Mouse (Mus musculus): ENCODE results near the gene Cars2.
"Not testable (repeated sequence)": the region's sequence is repeated elsewhere in the genome, so short reads cannot be mapped to it uniquely, and the experiment has no call there.

Gene Cars2

DNA sequence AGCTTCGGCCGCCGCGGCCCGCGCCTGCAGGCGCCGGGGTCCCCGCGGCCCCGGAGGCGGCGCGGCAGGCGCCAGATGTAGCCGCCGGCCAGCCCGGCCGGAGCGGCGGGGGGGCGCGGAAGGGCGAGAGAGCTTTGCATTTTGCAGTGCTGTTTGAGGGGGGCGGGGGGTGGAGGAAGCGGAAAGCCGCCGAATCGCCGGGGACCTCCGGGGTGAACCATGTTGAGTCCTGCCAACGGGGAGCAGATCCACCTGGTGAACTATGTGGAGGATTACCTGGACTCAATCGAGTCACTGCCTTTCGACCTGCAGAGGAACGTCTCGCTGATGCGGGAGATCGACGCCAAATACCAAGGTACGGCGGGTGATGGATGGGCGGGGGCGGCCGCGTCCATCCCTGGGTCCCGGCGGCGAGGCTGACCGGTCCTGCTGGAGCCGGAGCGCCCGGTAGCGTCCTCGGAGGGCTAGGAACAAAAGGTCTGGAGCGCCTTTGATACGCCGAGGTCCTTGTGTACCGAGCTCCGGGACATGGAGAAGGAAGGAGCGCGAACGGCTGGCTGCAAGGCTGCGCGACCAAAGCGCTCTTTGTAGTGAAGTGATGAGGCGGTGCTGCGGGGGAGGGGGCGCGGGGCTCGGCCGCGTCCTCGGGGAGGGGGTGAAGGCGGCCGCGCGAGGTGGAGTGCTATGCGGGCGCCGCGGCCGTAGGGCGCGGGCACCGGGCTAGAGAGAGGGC, 6.3 kb upstream of the Cars2 start:
- no peak for DNase-seq (ENCODE audit: low read depth, low spot score)

DNA sequence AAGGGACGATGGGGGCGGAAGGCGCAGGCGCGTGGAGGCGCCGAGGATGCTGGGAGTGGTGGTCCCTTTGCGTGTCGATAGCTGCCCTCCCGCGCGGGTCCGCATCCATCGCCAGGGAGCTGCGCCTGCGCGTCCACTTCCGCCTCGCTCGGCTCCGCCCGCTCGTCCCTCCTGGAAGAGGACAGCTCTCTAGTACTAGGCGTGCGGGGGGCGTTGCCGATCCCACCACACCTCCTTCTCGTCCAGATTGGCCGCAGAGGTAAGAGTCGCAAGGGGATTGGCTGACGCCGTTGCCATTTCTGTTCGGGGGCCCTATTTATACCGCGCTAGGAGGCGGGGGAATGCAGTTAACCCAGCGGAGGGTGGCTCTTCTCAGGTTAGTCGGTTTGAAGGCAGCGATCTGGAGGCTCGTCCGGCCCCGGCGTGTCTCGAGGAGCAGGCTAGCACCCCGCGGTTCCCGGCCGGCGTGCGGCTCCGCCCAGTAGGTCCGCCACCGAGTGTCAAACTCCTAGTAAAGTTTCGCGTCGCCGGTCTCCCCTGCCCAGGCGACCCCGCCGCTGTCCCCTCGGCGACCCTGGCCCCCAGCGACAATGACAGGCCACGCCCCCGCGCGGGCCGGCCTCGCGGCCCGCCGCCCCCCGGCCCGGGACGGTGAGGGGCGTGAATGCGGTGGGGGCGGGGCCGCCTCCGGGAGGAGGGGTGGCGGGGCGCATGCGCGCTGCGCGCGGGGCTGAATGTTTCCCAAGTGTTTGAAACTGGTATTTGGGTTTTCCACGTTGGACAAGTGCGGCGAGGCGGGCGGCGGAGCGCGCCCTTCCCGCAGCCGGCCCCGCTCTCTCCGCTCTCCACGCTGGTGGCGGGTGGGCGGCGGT, 5.4 kb upstream of the Cars2 start:
- DNase-seq (ENCODE audit: low read depth, low spot score) = peak; percentile 99

DNA sequence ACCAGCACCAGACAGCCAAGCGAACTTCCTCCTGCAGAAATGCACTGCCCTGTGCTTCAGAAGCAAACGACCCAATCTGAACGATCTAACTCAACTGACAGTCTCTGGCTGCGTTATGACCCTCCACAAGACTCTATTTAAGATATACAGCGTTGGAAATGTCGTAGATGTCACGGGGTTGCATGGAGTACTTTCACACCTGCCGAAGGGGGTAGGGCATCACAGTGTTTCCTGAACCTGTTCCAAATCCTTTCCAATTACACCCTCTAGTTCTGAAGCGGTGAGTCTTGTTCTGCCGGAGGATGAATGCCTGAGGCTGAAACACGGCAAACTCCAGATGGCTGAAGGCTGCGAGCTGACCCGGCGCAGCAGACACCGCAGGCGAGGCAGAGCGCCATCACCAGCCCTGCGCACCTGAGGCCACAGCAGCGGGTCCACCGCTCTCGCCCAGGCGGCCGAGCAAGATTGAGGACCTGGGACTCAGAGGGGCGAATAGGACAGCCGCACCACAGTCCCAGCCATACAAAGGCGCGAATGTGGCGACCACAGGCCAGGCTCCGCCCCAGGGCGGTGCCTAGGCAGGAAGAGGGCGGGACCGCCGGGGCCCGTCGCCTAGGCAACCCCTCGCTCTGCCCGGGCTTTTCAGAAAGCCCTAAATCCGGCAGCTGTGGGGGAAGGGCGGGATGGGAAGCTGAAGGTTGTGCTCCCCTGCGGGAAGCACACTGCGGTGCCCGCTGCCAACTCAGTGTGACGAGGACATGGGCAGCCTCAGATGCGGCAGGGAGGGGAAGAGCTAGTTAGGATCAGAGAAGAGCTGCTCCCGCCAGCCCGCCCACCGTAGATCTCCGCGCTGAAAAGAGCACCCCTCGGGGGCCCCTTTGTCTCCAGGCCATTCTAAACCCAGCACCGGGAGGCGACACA, 4.5 kb upstream of the Cars2 start, which contains the start of gene Ing1:
Gene Ing1 (plus strand): TSS at position 773 of the 921 bp plus-strand sequence.
- peak; percentile 98 for DNase-seq (ENCODE audit: low read depth, low spot score)

DNA sequence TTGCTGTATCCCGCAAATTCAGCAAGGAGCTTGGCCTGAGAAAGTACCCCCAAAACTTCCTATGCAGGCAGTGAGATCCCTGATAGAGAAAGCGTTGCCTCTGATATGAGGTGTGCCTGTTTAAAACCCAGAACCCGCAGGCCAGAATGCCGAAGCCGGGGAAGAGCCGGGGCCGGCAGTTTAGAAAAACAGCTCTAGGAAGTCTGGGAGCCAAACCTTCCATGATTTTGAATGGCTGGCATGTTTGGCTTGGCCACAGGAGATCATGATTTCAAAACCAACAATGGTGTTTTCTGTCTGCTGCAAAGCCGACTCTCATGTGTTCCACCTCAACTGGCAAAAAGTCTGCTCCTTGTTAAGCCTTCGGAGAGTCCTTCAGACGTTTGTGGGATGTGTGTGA, 1.8 kb upstream of the Cars2 start:
- no peak for DNase-seq (ENCODE audit: low read depth, low spot score)

DNA sequence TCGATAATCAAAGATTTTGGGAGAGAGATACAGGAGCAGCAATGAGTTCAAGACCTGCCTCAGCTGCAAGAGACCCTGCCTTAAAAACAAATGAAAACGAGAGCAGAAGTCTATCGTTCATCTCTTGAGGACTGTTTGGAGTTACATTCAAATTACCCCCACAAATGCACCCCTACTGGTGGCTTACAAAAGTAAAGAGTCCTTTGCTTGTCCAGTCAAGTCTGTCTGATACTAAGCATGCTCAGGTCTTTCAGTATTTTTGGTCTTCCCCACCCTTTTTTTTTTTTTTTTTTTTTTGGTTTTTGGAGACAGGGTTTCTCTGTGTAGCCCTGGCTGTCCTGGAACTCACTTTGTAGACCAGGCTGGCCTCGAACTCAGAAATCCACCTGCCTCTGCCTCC, 914 bp upstream of the Cars2 start:
- not testable (repeated sequence) for DNase-seq (ENCODE audit: low read depth, low spot score)

DNA sequence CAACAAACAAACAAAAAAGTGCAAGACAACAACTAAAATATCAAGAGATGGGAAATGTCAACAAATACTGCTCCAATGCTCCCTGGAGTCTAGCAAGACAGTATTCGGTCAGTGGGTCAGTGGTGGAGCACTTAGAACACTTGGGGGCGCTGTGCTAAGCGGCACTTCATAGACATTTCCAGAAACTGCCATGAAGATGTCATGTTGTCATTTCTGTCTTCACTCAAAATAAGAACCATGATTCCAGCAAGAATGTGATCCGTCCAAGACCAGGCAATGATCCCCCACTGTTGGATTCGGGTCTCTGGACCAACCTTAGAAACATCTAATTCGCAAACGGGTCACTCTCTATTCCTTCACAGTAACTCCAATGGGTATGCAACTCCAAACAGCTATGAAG, 877 bp downstream of the Cars2 start:
- DNase-seq (ENCODE audit: low read depth, low spot score) = no peak

DNA sequence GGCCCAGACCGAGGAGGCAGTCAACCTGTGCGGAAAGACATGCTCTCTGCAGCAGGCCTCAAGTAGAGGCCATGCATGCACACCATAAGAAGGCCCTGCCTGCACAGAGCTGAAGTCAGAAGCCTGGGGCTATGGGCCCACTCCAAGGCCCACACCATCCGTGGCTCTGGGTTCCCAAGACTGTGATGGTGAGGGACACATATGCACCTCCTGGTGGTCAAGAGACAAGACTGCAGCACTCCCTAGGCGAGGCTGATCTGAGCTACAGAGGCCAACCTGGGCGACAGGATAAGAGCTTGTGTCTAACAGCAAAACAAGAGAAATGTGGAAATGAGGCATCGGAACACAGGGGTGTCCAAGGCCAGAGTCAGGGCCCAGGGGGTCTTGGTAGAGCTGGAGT, 3.5 kb downstream of the Cars2 start:
- no peak for DNase-seq (ENCODE audit: low read depth, low spot score)

DNA sequence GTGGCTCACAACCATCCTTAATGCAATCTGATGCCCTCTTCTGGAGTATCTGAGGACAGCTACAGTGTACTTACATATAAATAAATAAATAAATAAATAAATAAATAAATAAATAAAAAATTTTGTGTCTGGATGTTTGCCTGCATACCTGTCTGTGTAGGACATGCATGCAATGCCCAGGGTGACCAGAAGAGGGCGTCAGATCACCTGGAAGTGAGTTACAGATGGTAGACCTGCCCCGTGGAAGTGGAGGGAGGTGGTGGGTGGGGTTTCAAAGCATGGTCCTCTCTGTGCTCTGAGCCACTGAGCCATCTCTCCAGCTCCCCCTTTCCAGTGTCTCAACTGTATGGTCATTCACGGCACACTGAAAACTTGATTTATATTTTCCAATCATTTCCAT, 6.2 kb downstream of the Cars2 start:
- no peak for DNase-seq (ENCODE audit: low read depth, low spot score)

DNA sequence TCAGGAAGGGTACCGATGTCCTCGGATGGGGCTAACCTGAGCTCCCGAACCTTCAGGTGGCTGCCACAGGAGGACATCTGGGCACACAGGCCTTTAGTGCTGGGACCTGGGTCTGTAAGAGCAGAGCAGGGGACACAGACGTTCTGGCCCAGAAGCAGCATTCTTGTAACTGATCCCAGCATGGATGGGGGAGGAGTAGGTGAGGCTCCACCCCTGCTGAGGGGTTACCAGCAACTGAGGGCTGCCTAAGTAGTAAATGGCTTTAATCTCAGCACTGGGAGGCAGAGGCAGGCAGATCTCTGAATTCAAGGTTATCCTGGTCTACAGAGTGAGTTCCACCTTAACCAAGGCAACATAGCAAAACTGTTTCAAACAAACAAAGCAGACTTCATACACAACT, 7.7 kb downstream of the Cars2 start:
- no peak for DNase-seq (ENCODE audit: low read depth, low spot score)

DNA sequence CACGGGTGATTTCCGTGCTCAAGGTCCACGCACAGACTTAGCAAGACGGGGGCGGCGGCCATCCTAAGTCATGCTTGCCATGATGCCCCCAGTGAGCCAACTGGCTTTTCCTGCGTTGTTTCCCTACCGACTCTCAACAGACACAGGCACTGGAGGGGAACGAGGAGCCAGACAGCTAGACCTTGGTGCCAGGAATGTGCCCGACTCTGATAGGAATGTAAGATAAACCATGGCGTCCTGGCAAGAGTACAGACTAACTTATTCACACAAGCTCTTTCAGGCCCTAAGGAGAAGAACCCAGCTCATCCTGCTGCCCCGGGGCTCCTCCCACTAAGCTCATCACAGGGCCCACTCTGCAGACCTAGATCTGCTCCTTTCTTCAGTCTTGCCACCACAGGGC, 8.6 kb downstream of the Cars2 start:
- DNase-seq (ENCODE audit: low read depth, low spot score) = no peak

DNA sequence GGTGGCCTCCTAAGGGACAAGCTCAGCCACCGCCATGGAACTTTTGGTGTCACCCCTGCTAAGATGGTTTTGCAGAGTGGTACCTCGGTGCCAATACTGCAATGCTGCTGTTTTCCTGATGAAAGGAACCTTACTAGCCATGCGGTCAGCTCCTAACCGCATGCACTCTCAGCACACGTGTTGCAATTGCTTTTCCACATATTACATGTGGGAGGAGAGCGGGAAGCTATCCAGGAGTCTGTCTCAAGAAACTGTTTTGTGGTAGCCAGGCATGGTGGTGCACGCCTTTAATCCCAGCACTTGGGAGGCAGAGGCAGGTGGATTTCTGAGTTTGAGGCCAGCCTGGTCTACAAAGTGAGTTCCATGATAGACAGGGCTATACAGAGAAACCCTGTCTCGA, 10.4 kb downstream of the Cars2 start:
- DNase-seq (ENCODE audit: low read depth, low spot score) = no peak

DNA sequence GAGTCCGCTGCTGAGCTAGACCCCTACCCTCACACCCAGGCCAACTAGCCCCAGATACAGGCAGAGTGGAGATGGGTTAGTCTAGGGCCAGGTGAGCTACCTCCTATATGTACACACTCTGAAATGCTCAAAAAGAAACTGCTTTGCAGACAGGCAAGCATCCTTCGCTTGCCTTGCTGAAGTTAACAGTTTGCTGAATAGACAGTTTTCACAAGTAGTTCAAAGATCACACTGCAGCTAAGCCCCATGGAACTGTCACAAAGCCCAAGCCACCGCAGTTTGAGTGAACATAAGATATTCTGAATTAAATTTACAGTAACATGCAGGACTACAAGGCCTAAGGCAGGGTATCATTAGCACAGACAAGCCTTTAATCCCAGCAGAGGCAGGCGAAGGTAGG, 11.5 kb downstream of the Cars2 start:
- DNase-seq (ENCODE audit: low read depth, low spot score) = no peak

DNA sequence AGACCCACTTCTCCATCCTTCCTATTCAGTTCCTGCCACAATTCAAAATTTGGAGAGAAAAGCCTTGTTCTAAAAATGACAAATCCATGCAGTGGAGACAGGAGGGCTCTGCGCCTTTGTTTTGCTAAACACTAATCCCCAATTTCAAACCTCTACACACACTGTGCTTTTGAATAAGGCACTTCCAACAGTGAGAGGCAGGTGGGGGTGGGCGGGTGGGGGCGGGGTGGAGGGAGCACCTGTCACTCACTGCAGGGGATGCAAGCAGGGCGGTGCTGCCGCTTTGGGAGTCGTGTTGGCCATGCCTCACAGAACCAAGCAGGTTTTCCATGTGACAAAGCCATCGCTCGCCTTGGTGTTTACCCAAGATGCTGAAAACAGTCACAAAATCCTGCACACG, 16.1 kb downstream of the Cars2 start:
- DNase-seq (ENCODE audit: low read depth, low spot score) = no peak

DNA sequence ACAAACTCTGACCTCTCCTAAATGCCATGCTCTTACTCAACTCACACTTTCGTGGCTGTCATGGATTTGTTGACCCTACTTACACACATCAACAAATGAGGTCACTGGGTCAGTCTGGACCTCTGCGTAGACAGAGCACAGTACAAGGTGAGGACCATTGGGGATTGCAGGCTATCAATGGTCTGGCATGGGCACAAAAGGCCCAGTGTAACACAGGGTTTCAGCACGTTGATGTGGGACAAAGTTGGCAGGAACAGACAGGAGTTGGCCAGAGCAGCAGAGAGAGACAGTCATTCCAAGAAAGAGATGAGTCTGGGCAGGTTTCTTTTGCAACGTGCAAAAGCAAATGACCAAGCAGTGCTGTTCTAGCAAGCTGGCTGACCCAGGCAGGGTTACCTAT, 19.7 kb downstream of the Cars2 start:
- no peak for DNase-seq (ENCODE audit: low read depth, low spot score)

DNA sequence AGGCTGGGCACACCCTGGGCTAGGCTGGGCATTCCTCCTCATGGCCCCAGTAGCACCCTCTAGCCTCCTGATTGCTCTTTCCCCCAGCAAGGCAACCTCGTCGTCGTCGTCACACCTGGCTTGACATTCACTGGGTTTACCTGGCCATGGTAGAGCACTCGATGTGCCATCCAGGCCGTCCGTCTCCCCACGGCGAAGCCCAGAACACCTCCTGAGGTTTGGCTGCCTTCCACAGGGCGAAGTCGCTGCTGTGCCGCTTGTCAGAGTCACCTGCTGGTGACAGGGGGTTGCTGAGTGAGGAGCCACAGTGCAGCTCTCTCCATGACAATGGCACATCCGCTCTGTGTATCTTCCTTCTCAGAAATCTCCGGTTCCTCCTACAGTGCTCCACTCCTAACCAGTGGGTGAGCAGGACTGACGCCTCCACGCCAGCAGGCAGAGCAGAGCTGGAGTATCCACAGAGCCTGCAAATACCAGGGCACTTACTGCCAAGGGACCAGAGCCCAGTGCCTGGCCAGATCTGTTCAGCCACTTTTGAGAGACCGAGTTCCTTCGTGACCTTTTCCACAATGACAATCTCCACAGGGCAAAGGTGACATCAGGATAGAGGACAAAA, 20.3 kb downstream of the Cars2 start:
- no peak for DNase-seq (ENCODE audit: low read depth, low spot score)

DNA sequence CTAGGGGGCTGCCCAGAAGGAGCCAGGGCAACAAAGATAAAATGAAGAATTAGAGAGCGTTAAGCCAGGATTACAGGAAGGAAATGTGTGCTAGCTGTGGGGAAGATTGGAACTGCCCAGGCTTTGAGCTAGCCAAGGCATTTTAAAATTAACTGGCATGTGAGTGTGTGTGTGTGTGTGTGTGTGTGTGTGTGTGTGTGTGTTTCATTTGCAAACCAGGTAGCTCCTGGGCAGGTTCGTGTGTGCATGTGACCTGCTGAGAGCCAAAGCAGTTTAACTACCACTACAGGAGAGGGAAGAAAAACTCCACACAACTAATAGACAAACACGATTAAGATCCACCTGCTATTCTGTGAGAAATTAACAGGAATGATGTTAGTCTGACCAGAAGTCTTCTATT, 27.3 kb downstream of the Cars2 start:
- DNase-seq (ENCODE audit: low read depth, low spot score) = no peak

DNA sequence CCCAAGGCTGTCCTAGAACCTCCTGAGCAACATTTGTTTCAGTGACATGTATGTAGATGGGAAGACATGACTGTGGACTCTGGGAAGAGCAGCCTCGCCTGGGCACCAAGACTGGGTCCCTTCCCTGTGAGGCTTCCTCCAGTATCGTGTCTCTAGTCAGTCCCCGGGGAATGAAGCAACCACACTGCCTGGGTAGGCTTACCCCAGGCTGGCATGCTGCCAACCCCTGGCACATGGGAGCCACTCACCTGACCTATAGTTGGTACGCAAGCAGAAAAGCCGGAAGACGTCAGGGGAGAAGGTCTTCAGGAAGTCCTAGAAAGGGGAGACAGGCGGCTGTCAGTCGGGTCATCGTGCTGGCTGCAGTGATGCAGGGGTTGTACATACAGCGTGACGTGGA, 31.9 kb downstream of the Cars2 start:
- no peak for DNase-seq (ENCODE audit: low read depth, low spot score)

DNA sequence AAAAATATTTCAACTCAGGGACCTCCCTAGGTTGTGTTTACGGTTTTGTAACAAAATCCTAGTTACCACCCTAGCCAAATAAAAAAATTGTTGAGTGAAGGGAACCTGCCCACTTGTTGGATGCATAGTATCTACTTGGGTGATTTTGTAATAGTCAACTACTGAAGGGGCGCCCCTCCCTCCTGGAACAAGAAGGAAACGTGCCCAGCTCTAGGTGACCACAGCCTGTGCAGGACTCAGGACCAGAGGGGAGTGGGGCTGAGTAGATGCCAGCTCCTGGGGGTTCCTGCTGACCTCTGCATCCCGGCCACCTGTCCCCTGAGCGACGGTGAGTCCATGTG, 32.6 kb downstream of the Cars2 start:
- DNase-seq (ENCODE audit: low read depth, low spot score) = no peak

DNA sequence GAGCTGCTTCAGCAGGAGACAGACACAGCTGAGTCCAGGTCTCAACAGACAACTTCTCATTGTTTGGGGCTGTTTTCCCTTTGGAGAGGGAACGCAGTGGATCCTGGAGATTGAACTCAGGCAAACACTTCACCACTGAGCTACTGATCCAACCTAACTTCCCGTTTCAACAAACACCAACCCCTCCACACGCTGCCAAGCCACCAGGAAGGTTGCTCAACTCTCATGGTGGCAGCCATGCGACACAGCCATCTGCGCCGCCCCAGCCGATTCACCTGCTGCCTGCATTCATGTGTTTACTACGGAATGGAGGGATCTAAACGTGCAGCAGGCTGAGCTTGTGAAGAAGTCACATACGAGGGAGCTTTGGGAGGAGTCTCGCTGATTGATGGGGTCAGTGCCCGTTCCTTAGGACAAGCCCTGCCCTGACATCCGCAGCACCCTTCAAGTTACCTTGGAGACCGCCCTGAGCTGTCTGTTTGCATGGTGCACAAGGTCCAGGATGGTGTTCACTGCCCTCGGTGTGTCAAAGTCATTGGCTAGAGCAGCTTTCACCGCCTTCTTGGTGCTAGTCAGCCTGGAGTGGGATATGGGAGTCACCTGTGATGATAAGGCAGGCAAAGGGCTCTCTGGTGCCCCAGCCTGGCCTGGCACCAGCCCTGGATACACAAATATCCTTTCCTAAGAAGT, 33.1 kb downstream of the Cars2 start:
- no peak for DNase-seq (ENCODE audit: low read depth, low spot score)

DNA sequence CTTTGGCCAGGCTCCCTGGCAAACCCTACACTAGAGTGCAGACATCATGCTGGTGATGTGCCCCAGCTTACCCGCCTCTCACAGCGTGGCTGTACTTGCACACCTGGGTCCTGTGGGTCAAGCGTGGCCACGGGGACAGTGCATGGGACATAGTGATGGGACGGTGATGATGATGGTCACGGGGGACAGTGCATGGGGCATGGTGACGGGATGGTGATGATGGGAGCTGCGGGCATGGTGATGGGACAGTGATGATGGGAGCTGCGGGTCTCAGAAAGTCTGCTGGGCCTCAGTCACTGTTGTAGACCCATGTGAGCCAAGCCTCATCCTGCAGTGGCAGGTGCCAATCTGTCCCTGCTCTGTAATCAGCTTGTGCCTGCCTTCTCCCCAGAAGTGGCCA, 34.3 kb downstream of the Cars2 start:
- DNase-seq (ENCODE audit: low read depth, low spot score) = no peak

DNA sequence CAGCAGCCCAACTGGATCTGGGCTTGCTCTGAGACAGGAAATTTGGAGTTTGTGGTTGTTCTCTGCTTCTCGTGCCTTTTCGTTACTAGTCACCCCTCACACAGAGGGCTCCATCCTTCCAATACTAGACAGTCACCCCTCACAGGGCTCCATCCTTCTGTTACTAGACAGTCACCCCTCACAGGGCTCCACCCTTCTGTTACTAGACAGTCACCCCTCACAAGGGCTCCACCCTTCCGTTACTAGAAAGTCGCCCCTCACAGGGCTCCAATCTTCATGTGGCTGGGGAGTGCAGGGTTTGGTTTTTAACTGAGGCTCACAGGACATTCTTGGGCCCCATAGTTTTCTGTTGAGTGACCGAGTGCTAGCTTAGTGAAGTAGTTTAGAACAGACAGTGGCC, 37.3 kb downstream of the Cars2 start:
- no peak for DNase-seq (ENCODE audit: low read depth, low spot score)
